Mouse (Mus musculus): ENCODE results near the gene Ccdc144b.

- TF ChIP-seq CTCF (IDR thresholded peaks at IDR 0.05) = no peak
- no peak for TF ChIP-seq POLR2A (IDR thresholded peaks at IDR 0.05; ENCODE audit: insufficient read depth, low read depth, low read length)
- no peak for TF ChIP-seq EP300 (IDR thresholded peaks at IDR 0.05; ENCODE audit: insufficient read depth, low read depth, low read length)
Observed at GRCm38 (mm10) chr3:35988031-35988430, 65.3 kb downstream of the Ccdc144b start.
